8 mouse cellular contexts compared by ENCODE assay signal in genomic region chrX:134550903-134551302, GRCm38 (mm10). TPM values are rescaled to one million over a fixed set of nuclear protein-coding genes. Genes with fewer than 3 reads are reported as not detected.
A peak's percentile ranks its signal among the peaks of the same experiment; 100 is the strongest.
DNase-seq lines count a peak whose midpoint lies in the region.

No protein-coding gene starts in this region.

- intact Hi-C loops in gastrocnemius, postnatal 36 days (cut with DNase I), result no loop called here

- DNase-seq in gastrocnemius, adult 18-20 months (ENCODE audit: low spot score), result peak; percentile 32
- DNase-seq in gastrocnemius, postnatal 36 days, result no peak
- peak; percentile 18 for DNase-seq in ovary, postnatal 14 days (ENCODE audit: low spot score)
- no peak for DNase-seq in ovary, postnatal 10 days (ENCODE audit: low spot score)
- peak; percentile 77 for DNase-seq in adipocyte (ENCODE audit: low spot score)
- peak; percentile 60 for DNase-seq in forelimb bud, embryonic 11.5 days (ENCODE audit: low read depth, low spot score)
- DNase-seq in lung, postnatal 14 days, result peak; percentile 26
- no peak for DNase-seq in gastrocnemius, postnatal 4 days (ENCODE audit: low spot score in 2 of 2)

RNA-seq across cellular contexts. Expression of gene Timm8a1, which starts 9.2 kb away (rescaled TPM):
- 10 to 100 TPM; 10.1 to 12.5 TPM for total RNA-seq in gastrocnemius, adult 18-20 months (2021)
- 10 to 100 TPM in 1 of 2 experiments, 1 to 10 TPM in 1; 9.3 to 13.4 TPM for total RNA-seq in gastrocnemius, postnatal 36 days (2021)
- total RNA-seq in gastrocnemius, postnatal 4 days (2021), result 10 to 100 TPM; 17.1 to 18.1 TPM

RNA-seq across cellular contexts. Expression of gene Btk, which starts 32.5 kb away (rescaled TPM):
- under 1 TPM; 0.23 to 0.43 TPM for total RNA-seq in gastrocnemius, adult 18-20 months (2021)
- under 1 TPM; 0.15 TPM for total RNA-seq in gastrocnemius, postnatal 36 days (2021)
- 1 to 10 TPM; 1.6 to 2.0 TPM for total RNA-seq in gastrocnemius, postnatal 4 days (2021)

RNA-seq across cellular contexts. Expression of gene Rpl36a, which starts 34.6 kb away (rescaled TPM):
- 100 to 1,000 TPM; 125 to 133 TPM for total RNA-seq in gastrocnemius, adult 18-20 months (2021)
- 100 to 1,000 TPM in 1 of 2 experiments, 10 to 100 TPM in 1; 83.8 to 131 TPM for total RNA-seq in gastrocnemius, postnatal 36 days (2021)
- 100 to 1,000 TPM; 345 to 347 TPM for total RNA-seq in gastrocnemius, postnatal 4 days (2021)

RNA-seq across cellular contexts. Expression of gene Gla, which starts 50.0 kb away (rescaled TPM):
- total RNA-seq in gastrocnemius, adult 18-20 months (2021), result 1 to 10 TPM; 2.0 to 2.2 TPM
- 1 to 10 TPM; 1.6 TPM for total RNA-seq in gastrocnemius, postnatal 36 days (2021)
- total RNA-seq in gastrocnemius, postnatal 4 days (2021), result 1 to 10 TPM; 2.4 to 2.9 TPM

RNA-seq across cellular contexts. Expression of gene Hnrnph2, which starts 50.1 kb away (rescaled TPM):
- total RNA-seq in gastrocnemius, adult 18-20 months (2021), result 10 to 100 TPM; 45.6 to 53.7 TPM
- 10 to 100 TPM; 42.1 to 46.4 TPM for total RNA-seq in gastrocnemius, postnatal 36 days (2021)
- 10 to 100 TPM; 75.2 to 82.0 TPM for total RNA-seq in gastrocnemius, postnatal 4 days (2021)

Comparison
In these comparisons a context has a peak if more than half of its experiments do, and no peak if none do; other contexts are left out.
1. DNase-seq: peak in gastrocnemius, adult 18-20 months (single experiment), ovary, postnatal 14 days (single experiment), adipocyte (single experiment), forelimb bud, embryonic 11.5 days (single experiment) and lung, postnatal 14 days (single experiment); none in gastrocnemius, postnatal 36 days (0 of 2), ovary, postnatal 10 days (single experiment) and gastrocnemius, postnatal 4 days (0 of 2).